Mouse (Mus musculus) liver, postnatal 0 days (tissue): ENCODE data around the gene Nf1.

Experiments
- CTCF ChIP-seq: sonication (generic); IDR thresholded peaks from 2 replicates; pipeline ENCODE4 v1.5.1; 2016; ENCODE audit warnings: antibody characterized with exemption, low read depth
- EP300 ChIP-seq: IDR thresholded peaks from 2 replicates; pipeline ENCODE4 v1.6.1; 2016; ENCODE audit warnings: antibody characterized with exemption, low read depth, mild to moderate bottlenecking

GRCm38 (mm10) chr11:79563493-79563892, 224.0 kb downstream of the Nf1 start:
- TF ChIP-seq CTCF (no peak), EP300 (no peak)
